Mouse (Mus musculus) hindbrain, embryonic 11.5 days (tissue): Measurements from ENCODE around the gene Iqcc. TPM values are rescaled to one million over a fixed set of nuclear protein-coding genes. Genes with fewer than 3 reads are reported as not detected.

Experiments used
- ATAC-seq: fragments of 200-750 bp; cut with Nextera tagmentation; 2 replicates; pipeline ENCODE4 v1.8.0; 2017; ENCODE audit warnings: mild to moderate bottlenecking, moderate TSS enrichment, moderate library complexity; ENCODE audit not compliant: low FRiP score
- DNase-seq: peaks from one replicate; pipeline ENCODE4 v3.0.0-alpha.2; 2015; ENCODE audit warnings: low spot score
- H3K27ac ChIP-seq: fragments of 300-500 bp; sonication (generic); 2 replicates; pipeline ENCODE4 v1.5.1; 2014; ENCODE audit warnings: mild to moderate bottlenecking, low read depth, low read length
- H3K27me3 ChIP-seq: fragments of 300-500 bp; sonication (generic); 2 replicates; pipeline ENCODE4 v1.6.1; 2014; ENCODE audit warnings: mild to moderate bottlenecking, low read length, moderate library complexity, mixed read lengths; ENCODE audit not compliant: control insufficient read depth, insufficient read depth
- H3K36me3 ChIP-seq: fragments of 300-500 bp; sonication (generic); 2 replicates; pipeline ENCODE4 v1.6.1; 2014; ENCODE audit warnings: mild to moderate bottlenecking, low read length, moderate library complexity, mixed read lengths; ENCODE audit not compliant: control insufficient read depth, insufficient read depth
- H3K4me1 ChIP-seq: fragments of 300-500 bp; sonication (generic); replicated peaks from 2 replicates; pipeline ENCODE4 v1.6.1; 2014; ENCODE audit warnings: low read length, mixed read lengths; ENCODE audit not compliant: control insufficient read depth, insufficient read depth
- H3K4me2 ChIP-seq: fragments of 300-500 bp; sonication (generic); replicated peaks from 2 replicates; pipeline ENCODE4 v1.6.1; 2014; ENCODE audit warnings: mild to moderate bottlenecking, low read depth, low read length
- H3K4me3 ChIP-seq: fragments of 300-500 bp; sonication (generic); 2 replicates; pipeline ENCODE4 v1.5.1; 2014; ENCODE audit warnings: low read depth, low read length
- H3K9ac ChIP-seq: fragments of 300-500 bp; sonication (generic); 2 replicates; pipeline ENCODE4 v1.6.1; 2014; ENCODE audit warnings: low read depth, low read length
- H3K9me3 ChIP-seq: fragments of 300-500 bp; sonication (generic); 2 replicates; pipeline ENCODE4 v1.6.1; 2016; ENCODE audit warnings: low read length; ENCODE audit not compliant: control insufficient read depth
- WGBS: fragments of 180-500 bp; shearing (Covaris S2); extraction: QIAGEN DNeasy Blood & Tissue Kit; methylation state at CpG from one replicate; pipeline ENCODE4 v1.1.7; 2014; 5-methylcytosine and 5-hydroxymethylcytosine counted together
- polyA plus RNA-seq: library from polyadenylated mRNA; unstranded; fragments of >200 nt; fragmentation: Nextera tagmentation; extraction: Ambion mirVana; gene quantifications from 2 replicates; pipeline ENCODE4 v1.2.1, GENCODE M21; 2014

The Iqcc gene
- polyA plus RNA-seq, 1 experiment from 2014 or later = 25.7 TPM

DNA sequence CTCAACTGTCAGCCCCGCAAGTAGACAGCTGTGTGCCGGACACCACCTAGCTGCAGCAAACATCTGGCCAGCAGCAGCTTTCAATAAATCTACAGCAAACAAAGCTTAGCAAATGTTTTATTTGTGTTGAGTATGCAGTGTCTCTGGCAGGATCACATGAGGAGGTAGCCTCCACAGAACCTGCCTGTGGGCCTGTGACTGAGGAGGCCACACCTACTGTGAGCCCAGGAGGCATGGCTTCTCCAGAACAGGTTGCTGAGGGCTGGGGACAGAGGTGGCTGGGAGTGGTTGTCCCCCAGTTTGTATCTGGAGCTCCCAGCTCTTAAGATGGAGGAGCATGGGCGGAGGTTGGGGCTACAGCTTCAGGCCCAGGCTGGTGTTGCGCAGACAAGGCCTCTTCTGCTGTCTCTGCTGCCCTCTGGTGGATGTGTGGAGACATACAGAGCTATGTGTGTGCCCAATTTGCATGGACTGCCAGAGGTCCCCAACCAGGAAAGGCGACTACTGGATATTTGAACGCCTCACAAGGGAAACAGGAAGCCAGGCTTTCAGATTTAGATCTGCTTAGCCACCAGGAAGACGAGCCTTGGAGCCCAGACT is 10.4 kb downstream of the Iqcc start:
- Histone ChIP-seq H3K4me2 (no peak overlapping the region), H3K27ac (no peak overlapping the region), H3K4me1 (no peaks in the 10 kb centered on the region), H3K9me3 (no peaks in the 10 kb centered on the region), H3K4me3 (no peak overlapping the region), H3K27me3 (no peaks in the 10 kb centered on the region), H3K9ac (no peak overlapping the region), H3K36me3 (0 out of 2 replicates have a peak, but pooled peaks cover 3% of the 10 kb centered on the region)
- 36% methylated on average over 7 of the region's 7 CpGs for WGBS
- DNase-seq = peak; percentile 91
- peak; percentile 76 for ATAC-seq

DNA sequence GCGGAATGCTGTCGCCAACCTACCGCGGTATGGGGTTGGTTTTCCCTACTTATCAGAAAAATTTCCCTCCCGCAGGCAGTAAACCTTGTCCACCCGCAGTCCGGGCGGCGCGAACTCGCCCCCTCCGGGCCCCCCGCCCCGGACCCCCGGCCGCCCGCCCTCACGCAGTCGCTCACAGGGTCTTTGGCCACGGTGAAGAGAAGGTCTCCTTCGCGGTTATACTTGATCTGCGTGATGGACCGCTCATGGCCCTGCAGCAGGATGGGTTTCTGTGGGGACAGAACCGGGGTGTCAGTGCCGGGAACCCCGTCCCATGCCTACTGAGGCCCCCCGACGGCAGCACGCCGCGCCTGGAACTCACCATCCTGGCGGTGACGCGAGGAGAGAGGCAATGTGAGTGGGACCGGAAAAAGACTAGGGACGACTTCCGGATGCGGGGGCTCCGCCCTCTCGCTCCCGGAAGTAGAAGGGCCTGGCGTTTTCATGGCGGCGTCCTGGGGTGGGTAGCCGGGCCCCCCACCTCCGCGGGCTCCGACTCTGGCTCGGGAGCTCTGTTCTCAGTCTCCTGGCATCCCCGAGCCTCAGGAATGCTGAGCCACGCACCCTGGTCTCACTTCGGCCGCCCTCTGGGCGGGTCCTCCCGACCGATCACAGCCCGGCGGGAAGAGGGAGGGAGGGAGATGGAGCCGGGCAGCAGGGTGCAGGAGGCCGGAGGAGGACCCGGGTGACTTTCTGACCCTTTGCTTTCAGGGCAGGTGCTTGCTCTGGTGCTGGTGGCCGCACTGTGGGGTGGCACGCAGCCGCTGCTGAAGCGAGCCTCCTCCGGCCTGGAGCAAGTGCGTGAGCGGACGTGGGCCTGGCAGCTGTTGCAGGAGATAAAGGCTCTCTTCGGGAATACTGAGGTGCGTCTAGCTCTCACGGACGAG is 18.4 kb downstream of the Iqcc start, which contains the start of the genes Eif3i and Tmem234:
TSS of gene Eif3i (minus strand) at position 416 of the 926 bp plus-strand sequence.
TSS of gene Tmem234 (plus strand) at position 436 of the 926 bp plus-strand sequence.
- H3K9me3 ChIP-seq = no peaks in the 10 kb centered on the region
- peak within 1 kb of the TSS; percentile 96 for H3K9ac ChIP-seq
- H3K4me2 ChIP-seq = peak within 1 kb of the TSS; percentile 81
- WGBS = under 1% methylated on average over 70 of the region's 74 CpGs
- peaks cover 12% of the 10 kb centered on the region; the same call in 1 of the 2 replicates for H3K4me1 ChIP-seq
- no peaks in the 10 kb centered on the region for H3K36me3 ChIP-seq
- H3K4me3 ChIP-seq = peak within 1 kb of the TSS; percentile 100
- no peaks in the 10 kb centered on the region for H3K27me3 ChIP-seq
- DNase-seq = peak; percentile 88
- peak within 1 kb of the TSS; percentile 71 for H3K27ac ChIP-seq
- ATAC-seq = peak; percentile 84

GRCm38 (mm10) chr4:129588865-129589264 is 30.0 kb downstream of the Iqcc start:
- peaks cover 14% of the 10 kb centered on the region for H3K36me3 ChIP-seq
- no peak overlapping the region for H3K4me3 ChIP-seq
- H3K9me3 ChIP-seq = no peaks in the 10 kb centered on the region
- no peaks in the 10 kb centered on the region for H3K27me3 ChIP-seq
- no peak overlapping the region for H3K4me2 ChIP-seq
- no peaks in the 10 kb centered on the region for H3K4me1 ChIP-seq
- DNase-seq (no peak), ATAC-seq (no peak)
- H3K27ac ChIP-seq = no peak overlapping the region
- H3K9ac ChIP-seq = no peak overlapping the region
- 86% methylated on average over 4 of the region's 4 CpGs for WGBS

DNA sequence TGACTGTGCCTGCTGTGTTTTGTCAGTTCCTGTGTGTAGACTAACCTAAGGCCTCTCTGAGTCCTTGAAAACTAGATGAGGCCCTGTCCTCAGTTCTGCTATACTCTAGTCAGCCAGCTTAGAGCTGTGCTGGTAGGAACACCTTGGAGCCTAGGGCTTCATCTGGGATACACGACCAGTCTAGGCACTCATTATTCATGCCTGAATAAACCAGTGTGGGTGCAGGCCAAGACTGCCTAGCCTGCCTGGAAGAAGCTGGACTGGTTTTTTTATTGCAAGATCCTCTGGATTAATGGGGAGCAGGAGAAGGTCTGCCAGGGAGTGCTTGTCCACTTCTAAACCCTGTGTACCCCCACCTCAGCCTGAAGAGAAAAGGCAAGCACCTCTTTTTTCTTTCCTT is 32.0 kb downstream of the Iqcc start:
- Histone ChIP-seq H3K36me3 (peaks cover 6% of the 10 kb centered on the region; the same call in 1 of the 2 replicates), H3K4me1 (no peaks in the 10 kb centered on the region), H3K9ac (no peak overlapping the region), H3K9me3 (no peaks in the 10 kb centered on the region), H3K4me2 (no peak overlapping the region), H3K27me3 (no peaks in the 10 kb centered on the region), H3K4me3 (no peak overlapping the region), H3K27ac (no peak overlapping the region)
- ATAC-seq = no peak
- WGBS = 59% methylated on average over 1 of the region's 1 CpGs
- no peak for DNase-seq

DNA sequence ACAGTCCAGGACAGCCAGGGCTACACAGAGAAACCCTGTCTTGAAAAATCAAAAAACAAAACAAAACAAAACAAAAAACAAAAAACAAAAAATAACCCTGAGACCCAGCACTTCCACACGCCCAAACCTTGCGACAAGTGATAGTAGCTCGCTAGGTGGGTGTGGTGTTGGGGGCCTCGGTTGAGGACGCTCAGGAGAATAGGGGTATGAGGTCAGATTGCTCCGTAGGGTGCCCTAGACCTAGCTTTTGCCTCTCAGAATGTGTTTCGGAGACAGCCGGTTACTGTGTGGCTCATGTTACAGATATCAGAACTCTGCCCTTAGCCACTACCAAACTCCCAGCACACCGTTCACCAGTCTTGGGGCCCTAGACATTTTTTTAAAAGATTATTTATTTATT is 33.1 kb downstream of the Iqcc start:
- no peak overlapping the region for H3K4me2 ChIP-seq
- H3K36me3 ChIP-seq = no peaks in the 10 kb centered on the region
- no peaks in the 10 kb centered on the region for H3K4me1 ChIP-seq
- ATAC-seq (no peak), DNase-seq (no peak)
- H3K27me3 ChIP-seq = no peaks in the 10 kb centered on the region
- no peak overlapping the region for H3K27ac ChIP-seq
- H3K4me3 ChIP-seq = no peak overlapping the region
- no peak overlapping the region for H3K9ac ChIP-seq
- 77% methylated on average over 9 of the region's 9 CpGs for WGBS
- no peaks in the 10 kb centered on the region for H3K9me3 ChIP-seq

GRCm38 (mm10) chr4:129584884-129585608 is 33.9 kb downstream of the Iqcc start:
- H3K9me3 ChIP-seq = no peaks in the 10 kb centered on the region
- H3K9ac ChIP-seq = peak overlapping the region; percentile 1; the same call in 1 of the 2 replicates
- H3K4me2 ChIP-seq = peak overlapping the region; percentile 47
- DNase-seq = peak; percentile 89
- peak overlapping the region; percentile 31 for H3K4me3 ChIP-seq
- H3K27ac ChIP-seq = no peak overlapping the region
- H3K36me3 ChIP-seq = no peaks in the 10 kb centered on the region
- WGBS = 3% methylated on average over 36 of the region's 36 CpGs
- no peaks in the 10 kb centered on the region for H3K4me1 ChIP-seq
- no peaks in the 10 kb centered on the region for H3K27me3 ChIP-seq
- peak; percentile 47 for ATAC-seq

GRCm38 (mm10) chr4:129584370-129584769 is 34.5 kb downstream of the Iqcc start:
- 70% methylated on average over 1 of the region's 1 CpGs for WGBS
- Histone ChIP-seq H3K27ac (no peak overlapping the region), H3K27me3 (no peaks in the 10 kb centered on the region), H3K4me1 (no peaks in the 10 kb centered on the region), H3K4me3 (no peak overlapping the region), H3K4me2 (peak overlapping the region; percentile 47), H3K36me3 (no peaks in the 10 kb centered on the region), H3K9me3 (no peaks in the 10 kb centered on the region), H3K9ac (no peak overlapping the region)
- DNase-seq (no peak), ATAC-seq (no peak)

DNA sequence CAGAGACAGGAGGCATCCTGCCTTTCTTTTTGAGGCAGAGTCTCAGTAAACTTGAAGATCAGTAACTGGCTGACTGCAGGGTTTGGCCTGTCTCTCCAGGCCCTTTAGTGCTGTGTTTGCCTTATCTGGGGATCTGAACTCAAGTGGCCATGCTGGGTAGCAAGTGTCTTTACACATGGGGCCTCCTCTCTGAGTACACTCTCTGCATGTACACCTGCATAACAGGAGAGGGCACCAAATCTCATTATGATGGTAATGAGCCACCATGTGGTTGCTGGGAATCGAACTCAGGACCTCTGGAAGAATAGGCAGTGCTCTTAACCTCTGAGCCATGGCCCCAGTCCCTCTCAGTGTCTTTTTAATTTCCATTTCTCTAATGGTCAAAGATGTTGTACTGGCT is 36.6 kb downstream of the Iqcc start:
- Histone ChIP-seq H3K27ac (no peak overlapping the region), H3K4me1 (no peaks in the 10 kb centered on the region), H3K27me3 (no peaks in the 10 kb centered on the region), H3K9ac (no peak overlapping the region), H3K4me2 (no peak overlapping the region), H3K36me3 (no peaks in the 10 kb centered on the region), H3K4me3 (no peak overlapping the region), H3K9me3 (no peaks in the 10 kb centered on the region)
- WGBS = 81% methylated on average over 1 of the region's 1 CpGs
- DNase-seq (no peak), ATAC-seq (no peak)
